Mouse (Mus musculus) heart, postnatal 25 days (tissue): ENCODE measurements at regions not wholly inside any gene's neighbourhood (a gene's known extent, or its start where the extent isn't known, plus 50 kb on each side); places are given as distances from the start of the nearest gene placed in this dataset.

Experiments used
- DNase-seq: peaks from one replicate; pipeline ENCODE4 v3.0.0; 2022; ENCODE audit warnings: low spot score
- intact Hi-C: fragments of 180-260 bp; cut with DNase I; formaldehyde crosslinking; loops from one replicate; pipeline ENCODE4 v1.15.1; 2025

- peak; percentile 42 for DNase-seq
- intact Hi-C loops: loop anchor here (5.0 kb wide), 3 partner anchors 461 to 596 kb away; partner anchors contain the start of gene Klf4
These were observed 580.9 kb upstream of the Klf4 start for GRCm38 (mm10) chr4:56112931-56113700.

DNA sequence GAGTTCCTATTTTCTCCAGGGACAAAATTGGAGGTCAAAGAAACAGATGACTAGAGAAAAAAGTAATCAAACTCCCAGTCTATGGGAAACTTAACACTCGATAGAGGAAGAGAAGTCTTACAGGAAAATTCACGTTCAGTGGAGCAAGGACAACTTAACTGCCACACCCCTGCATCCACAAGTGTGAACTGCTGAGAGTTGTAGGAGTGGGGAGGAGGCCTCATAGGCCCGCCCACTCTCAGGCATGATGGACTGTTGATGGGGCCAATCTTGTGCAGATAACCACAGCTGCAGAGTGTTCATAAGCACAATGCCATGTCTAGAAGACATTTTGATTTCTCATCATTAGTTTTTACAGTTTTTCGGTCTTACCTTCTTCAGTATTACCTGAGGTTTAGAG, 574.7 kb upstream of the Klf4 start:
- no peak for DNase-seq

DNA sequence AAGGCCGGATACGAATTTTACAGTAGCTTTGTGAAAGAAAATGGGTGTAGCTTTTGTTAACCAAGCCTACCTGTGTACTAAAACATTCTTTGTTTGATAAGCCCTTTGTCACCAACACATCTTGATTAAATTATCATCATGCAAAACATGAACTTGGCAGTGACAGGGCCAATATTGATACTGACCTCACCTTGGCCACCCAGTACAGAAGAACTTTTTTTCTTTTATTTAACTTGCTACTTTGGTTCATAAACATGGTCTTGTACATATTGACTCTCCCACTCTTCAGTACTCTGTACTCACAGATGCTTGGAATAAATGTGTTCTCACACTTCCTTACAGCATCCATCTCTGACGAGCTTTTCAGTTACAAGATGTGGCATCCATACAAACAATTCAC, 570.0 kb upstream of the Klf4 start:
- no peak for DNase-seq
- intact Hi-C loops: no loop called here

More for the DNA sequence above, 574.7 kb upstream of the Klf4 start:
- intact Hi-C loops: no loop called here

- intact Hi-C loops: no loop called here
- no peak for DNase-seq
These were observed 558.5 kb upstream of the Klf4 start for GRCm38 (mm10) chr4:56090796-56091195.

DNA sequence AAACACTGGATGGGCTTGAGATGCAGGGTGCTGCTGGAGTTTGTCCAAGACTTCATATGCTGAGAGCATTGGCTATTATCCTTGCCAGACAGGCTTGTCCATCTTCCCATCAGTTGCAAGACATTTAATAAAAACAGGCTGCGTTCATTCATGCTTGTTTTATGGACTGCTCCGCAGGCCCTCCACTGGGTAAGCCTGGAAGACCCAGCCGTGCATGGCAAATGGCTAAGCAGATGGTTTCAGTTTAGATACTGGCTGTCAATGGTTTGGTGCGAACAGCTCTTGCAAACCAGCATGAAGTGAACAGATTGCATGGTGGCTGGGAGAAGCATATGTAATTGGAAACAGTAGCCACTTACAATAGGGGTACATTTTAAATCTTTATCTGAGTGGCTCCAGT, 556.4 kb upstream of the Klf4 start:
- intact Hi-C loops: no loop called here
- no peak for DNase-seq

- intact Hi-C loops: no loop called here
- no peak for DNase-seq
These were observed 554.0 kb upstream of the Klf4 start for GRCm38 (mm10) chr4:56086306-56086705.

DNA sequence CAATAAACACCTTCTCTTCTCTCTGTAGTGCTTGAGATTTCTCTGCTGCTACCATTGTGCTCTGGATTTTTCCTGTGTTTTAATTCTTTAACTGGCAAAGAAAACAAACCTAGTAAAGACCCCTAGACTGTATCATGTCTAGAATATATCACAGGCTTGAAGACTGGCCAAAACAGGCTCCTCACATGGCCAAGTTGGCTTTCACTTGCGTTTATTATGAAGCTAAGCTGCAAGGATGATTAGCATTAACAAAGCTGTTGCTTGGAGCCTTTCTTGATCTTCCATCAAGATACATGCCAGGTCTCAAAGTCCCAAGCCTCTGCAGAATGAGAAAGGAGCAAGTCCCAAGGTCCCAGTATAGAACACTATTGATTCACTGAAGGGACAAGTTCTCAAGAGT, 551.9 kb upstream of the Klf4 start:
- no peak for DNase-seq
- intact Hi-C loops: no loop called here

- DNase-seq: no peak
These were observed 550.1 kb upstream of the Klf4 start for GRCm38 (mm10) chr4:56082411-56082810.

GRCm38 (mm10) chr4:56080960-56081359, 548.7 kb upstream of the Klf4 start:
- intact Hi-C loops: no loop called here
- no peak for DNase-seq

More at GRCm38 (mm10) chr4:56082411-56082810, 550.1 kb upstream of the Klf4 start:
- intact Hi-C loops: no loop called here

- intact Hi-C loops: no loop called here
- DNase-seq: peak; percentile 34
These were observed 538.5 kb upstream of the Klf4 start for GRCm38 (mm10) chr4:56070664-56071334.

DNA sequence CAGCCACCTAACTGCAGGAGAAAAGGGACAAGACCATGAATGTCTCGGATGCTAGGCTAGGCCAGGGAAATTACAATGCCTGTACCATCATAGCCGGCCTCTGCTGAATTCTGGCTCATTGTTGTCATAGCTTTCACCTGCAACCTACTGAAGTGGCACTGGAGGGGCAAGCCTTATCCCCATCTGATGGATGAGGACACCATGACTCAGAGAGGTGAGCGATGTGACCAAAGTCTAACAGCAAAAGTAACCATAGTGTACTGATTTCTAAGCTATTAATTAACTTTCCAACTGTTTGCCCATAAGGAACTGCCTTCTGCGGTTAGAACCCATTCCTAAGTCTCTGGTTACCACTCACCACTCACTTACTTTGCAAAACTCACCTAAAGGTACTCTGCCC, 536.6 kb upstream of the Klf4 start:
- DNase-seq: no peak
- intact Hi-C loops: no loop called here

- intact Hi-C loops: no loop called here
- DNase-seq: no peak
These were observed 532.4 kb upstream of the Klf4 start for GRCm38 (mm10) chr4:56064657-56065056.

DNA sequence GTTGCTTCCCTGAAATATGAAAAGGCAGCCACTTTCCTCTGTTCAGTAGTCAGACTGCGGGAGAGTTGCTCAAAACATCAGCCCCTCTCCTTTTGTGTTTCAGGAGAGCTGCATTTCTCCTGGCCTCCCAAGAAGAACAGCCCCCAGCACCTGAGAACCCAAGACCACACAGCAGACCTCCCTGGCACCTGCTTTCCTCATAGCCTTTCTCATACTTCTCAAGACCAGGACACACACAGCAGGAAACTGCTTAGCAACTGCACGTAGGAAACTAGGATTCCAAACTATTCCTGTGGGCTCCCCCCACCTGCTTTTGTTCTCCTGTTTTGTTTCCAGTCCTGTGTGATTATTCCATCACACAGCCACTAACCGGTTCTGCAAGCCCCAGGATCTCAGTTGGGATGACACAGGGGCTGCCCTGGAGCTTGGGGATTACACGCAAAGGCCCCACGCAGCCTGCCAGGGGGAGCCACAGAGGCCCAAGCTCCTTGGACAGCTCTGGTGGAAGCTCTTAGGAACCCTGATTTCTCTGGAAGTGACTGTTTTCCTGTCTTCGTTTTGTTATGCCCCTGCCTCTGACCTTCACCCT, 519.6 kb upstream of the Klf4 start:
- no peak for DNase-seq
- intact Hi-C loops: no loop called here

DNA sequence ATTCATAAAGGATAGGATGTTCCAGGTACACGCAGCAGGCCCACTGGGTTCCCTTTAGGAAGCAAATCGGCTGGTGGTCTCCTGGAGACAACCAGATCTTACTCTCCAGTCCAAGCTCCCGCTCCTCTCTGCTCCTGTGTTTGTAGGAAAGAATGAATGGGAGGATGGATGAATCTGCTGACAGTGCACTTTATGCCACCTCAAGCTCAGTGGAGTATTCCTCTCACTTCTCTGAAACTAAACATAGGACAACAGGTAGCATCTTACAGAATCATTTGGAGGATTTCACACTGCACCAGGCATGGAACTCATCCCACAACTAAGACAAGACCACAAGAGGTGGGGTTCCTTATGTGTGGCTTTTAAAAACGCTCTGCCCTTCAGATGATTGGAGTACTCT, 507.1 kb upstream of the Klf4 start:
- no peak for DNase-seq
- intact Hi-C loops: no loop called here

- no peak for DNase-seq
- intact Hi-C loops: no loop called here
These were observed 504.1 kb upstream of the Klf4 start for GRCm38 (mm10) chr4:56036334-56036733.

DNA sequence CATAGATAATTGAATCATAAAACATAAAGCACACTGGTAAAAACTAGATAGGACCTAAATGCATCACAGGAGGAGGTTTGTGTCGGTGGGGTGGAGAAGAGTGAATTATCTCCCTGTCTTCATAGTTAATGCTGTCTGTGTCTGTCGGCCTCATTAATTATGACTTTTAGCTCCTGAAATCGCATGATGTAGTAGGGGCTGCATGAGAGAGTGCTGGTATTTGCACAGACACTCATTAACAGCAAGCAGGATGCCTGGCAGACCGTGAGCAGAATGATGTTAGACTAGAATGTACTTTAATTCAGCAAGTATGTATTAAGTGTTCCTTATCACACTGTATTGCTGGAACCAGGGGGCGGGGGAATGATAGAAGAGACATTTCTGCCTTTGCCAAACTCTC, 503.3 kb upstream of the Klf4 start:
- intact Hi-C loops: no loop called here
- DNase-seq: no peak

- no peak for DNase-seq
- intact Hi-C loops: no loop called here
These were observed 496.2 kb upstream of the Klf4 start for GRCm38 (mm10) chr4:56028441-56028840.

- no peak for DNase-seq
- intact Hi-C loops: no loop called here
These were observed 495.0 kb upstream of the Klf4 start for GRCm38 (mm10) chr4:56027258-56027657.

DNA sequence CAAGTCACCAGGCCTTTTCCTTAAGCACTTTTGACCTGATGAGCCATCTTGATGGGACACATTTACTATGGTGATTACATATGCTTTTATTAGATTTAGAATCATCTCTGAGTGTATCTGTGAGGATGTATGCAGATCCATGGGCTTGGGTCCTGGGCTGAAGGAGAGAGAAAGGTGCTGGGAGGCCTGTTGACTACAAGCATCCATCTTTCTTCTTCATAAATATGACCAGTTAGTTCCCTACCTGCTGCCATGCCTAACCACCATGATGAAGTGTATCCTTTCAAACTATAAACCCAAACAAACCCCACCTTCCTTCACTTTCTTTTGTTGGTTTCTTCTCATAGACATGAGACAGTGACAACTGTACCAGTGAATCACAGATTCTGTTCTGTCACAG, 492.2 kb upstream of the Klf4 start:
- intact Hi-C loops: no loop called here
- no peak for DNase-seq

- intact Hi-C loops: no loop called here
- no peak for DNase-seq
These were observed 485.9 kb upstream of the Klf4 start for GRCm38 (mm10) chr4:56018212-56018611.

- DNase-seq: no peak
- intact Hi-C loops: no loop called here
These were observed 483.2 kb upstream of the Klf4 start for GRCm38 (mm10) chr4:56015481-56015880.
